Mouse (Mus musculus) brain, adult 10 weeks (tissue): Measurements from ENCODE around the gene Sidt2. TPM values are rescaled to one million over a fixed set of nuclear protein-coding genes. Genes with fewer than 3 reads are reported as not detected.

Experiments used
- polyA plus RNA-seq: library from polyadenylated mRNA; stranded (reverse); fragments of 350-450 nt; fragmentation: Illumina TruSeq; extraction: RNeasy Lipid Tissue Mini Kit (QIAGEN cat#74804); gene quantifications from one replicate; pipeline ENCODE4 v1.2.3, GENCODE M21; 2015; ENCODE audit warnings: low read depth, low replicate concordance

Sidt2 gene
- polyA plus RNA-seq: 57.0 TPM

GRCm38 (mm10) chr9:45955107-45955963, at the start of gene Sidt2:
Gene Sidt2, minus strand, starts transcription at chr9:45955258.

GRCm38 (mm10) chr9:45935628-45936210, 19.3 kb downstream of the Sidt2 start, which contains the start of gene Tagln:
Gene Tagln, minus strand, starts transcription at chr9:45936058.

DNA sequence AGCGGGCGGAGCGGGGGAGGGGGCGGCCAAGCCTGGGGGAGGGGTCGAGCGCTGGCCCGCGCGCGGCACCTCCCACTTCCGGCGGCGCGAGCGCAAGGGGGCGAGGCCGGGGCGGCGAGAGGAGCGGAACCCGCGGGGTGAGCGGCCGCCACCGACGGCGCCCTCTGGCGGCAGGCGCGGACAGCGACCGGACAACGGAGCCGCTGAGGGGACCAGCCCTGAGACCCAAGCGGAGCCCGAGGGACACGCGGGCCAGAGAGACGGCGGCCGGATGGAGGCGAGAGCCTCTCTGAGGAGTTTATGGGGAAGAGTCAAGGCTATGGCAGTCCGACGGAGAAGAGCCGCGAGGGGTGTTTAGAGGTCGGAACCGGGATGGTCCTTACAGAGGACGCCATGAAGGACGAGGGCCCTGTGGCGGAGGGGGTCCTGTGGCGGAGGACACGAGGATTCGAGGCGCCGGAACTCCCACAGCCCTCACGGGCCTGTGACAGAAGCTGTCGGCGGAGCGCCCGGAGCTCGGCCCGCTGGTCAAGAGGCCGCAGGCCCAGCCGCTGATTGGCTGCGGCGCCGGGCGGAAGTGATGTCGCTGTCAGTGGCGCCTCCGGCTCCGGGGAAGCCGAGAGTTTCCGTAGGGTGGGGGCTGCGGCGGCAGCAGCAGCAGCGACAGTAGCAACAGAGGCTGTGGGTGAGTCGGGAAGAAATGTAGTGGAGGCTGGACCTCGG, 48.5 kb downstream of the Sidt2 start, which contains the start of the genes Pcsk7 and Rnf214:
Gene Pcsk7, plus strand, starts transcription at position 143 of the 723 bp plus-strand sequence.
Gene Rnf214, minus strand, starts transcription at position 557 of the 723 bp plus-strand sequence.

Other genes with a start within 250 kb of the Sidt2 start
- 6.1 TPM for gene Cep164, start 126.6 kb downstream of the Sidt2 start, polyA plus RNA-seq
- gene Bace1, start 116.7 kb downstream of the Sidt2 start, polyA plus RNA-seq: 53.5 TPM
- gene Pcsk7, start 48.8 kb downstream of the Sidt2 start, polyA plus RNA-seq: 16.3 TPM
- 47.3 TPM for gene Rnf214, start 48.3 kb downstream of the Sidt2 start, polyA plus RNA-seq
- gene Tagln, start 19.2 kb downstream of the Sidt2 start, polyA plus RNA-seq: 25.0 TPM
- gene Pafah1b2, start 57.4 kb upstream of the Sidt2 start, polyA plus RNA-seq: 142 TPM
- gene Sik3, start 57.6 kb upstream of the Sidt2 start, polyA plus RNA-seq: 82.3 TPM